Mouse (Mus musculus) gastrocnemius, postnatal 10 days (tissue): ENCODE data around the gene Zfp119b. TPM values are rescaled to one million over a fixed set of nuclear protein-coding genes. Genes with fewer than 3 reads are reported as not detected.

Source experiments
- DNase-seq: peaks from one replicate; pipeline ENCODE4 v3.0.0; 2021; ENCODE audit warnings: mixed read lengths
- long read RNA-seq, 2 experiments: library from polyadenylated mRNA; stranded (forward); transcript quantifications; one replicate each; pipeline ENCODE4 v2.0.0; 2021
- total RNA-seq, 2 experiments: library from RNA; stranded (reverse); gene quantifications; 2 replicates each; pipeline ENCODE4 v1.2.3; 2021

The Zfp119b gene
- total RNA-seq, result 1 to 10 TPM; 3.5 to 4.0 TPM
- long read RNA-seq, experiment 1, partial matches to known transcripts, result 1 of 1 reads
- long read RNA-seq, experiment 1, other reads (novel, unspliced or antisense), result 0 of 1 reads
- long read RNA-seq, experiment 2, transcript Zfp119b-201 (4 exons, 1,889 nt), result major isoform, 5 of 6 reads
- long read RNA-seq, experiment 2, partial matches to known transcripts, result 0 of 6 reads
- long read RNA-seq, experiment 2, other reads (novel, unspliced or antisense), result 1 of 6 reads

DNA sequence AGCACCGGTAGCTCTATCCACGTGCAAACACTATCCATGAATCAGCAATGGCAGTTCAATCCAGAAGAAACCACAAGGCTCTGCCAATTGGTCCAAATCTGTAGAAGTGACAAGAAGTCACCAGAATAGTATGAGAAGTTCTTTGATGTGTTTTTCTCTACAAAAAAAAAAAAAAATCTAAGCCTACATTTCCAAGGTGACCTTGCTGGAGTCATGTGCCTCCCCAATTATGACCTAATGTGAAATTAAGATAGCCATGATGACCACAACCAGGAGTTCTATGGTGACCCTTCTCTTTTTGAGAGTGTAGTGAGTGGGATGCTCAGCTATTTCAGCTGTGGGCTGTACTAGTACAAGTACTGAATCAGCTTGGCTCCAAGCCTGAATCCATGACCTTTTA lies at the start of gene Zfp119b:
Gene Zfp119b (minus strand): TSS at position 101 of the 400 bp plus-strand sequence.
- DNase-seq, result no peak

DNA sequence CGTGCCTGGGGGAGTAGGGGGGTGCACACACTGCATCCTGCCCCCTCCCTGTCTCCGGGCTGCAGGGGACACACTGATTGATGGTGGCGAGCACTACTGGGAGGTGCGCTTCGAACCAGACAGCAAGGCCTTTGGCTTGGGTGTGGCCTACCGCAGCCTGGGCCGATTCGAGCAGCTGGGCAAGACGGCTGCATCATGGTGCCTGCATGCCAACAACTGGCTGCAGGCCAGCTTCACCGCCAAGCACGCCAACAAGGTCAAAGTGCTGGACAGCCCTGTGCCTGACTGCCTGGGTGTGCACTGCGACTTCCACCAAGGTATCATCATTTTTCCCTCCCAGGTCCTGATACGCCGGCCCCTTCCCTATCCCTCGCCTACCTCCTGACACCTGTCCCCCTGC lies 46.7 kb upstream of the Zfp119b start:
- peak; percentile 34 for DNase-seq

DNA sequence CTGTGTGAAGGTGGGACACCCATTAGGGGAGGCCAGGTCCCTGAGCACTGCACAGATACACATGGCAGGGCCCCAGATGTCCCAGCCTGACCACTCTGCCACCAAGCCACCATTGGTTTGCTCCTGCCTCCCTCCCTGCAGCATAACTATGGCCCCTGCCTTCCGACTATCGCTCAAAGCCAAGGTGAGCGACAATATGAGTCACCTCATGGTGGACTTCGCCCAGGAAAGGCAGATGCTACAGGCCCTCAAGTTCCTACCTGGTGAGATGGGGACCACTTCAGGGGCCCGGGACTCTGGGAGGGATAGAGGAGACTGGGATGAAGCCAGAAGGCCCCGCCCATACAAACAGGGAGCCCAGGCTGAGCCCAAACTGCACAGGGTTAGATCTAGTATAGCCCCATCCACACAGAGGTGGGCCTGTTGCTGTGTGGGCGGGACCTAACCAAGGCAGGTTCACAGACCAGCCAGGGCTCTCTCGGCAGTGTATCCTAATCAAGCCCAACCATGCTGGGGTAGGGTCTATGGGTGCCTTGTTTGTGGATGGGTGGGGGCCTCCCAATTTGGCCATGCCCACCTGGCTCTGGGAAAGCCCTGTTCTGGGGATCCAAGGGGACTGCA lies 41.1 kb upstream of the Zfp119b start:
- DNase-seq, result no peak

- no peak for DNase-seq
Measured at GRCm38 (mm10) chr17:55986030-55986961, 37.0 kb upstream of the Zfp119b start, which contains the start of gene Fsd1. TSS of gene Fsd1 (plus strand) at chr17:55986509.

- DNase-seq, result no peak
Measured at GRCm38 (mm10) chr17:55977301-55977700, 28.0 kb upstream of the Zfp119b start.

- DNase-seq, result peak; percentile 82
Measured at GRCm38 (mm10) chr17:55976255-55976862, 27.1 kb upstream of the Zfp119b start.

- DNase-seq, result no peak
Measured at GRCm38 (mm10) chr17:55971453-55971852, 22.2 kb upstream of the Zfp119b start.

GRCm38 (mm10) chr17:55969966-55970891 lies 20.9 kb upstream of the Zfp119b start, which contains the start of gene Shd:
TSS of gene Shd (plus strand) at chr17:55970467.
- DNase-seq, result peak; percentile 40

GRCm38 (mm10) chr17:55969560-55969959 lies 20.3 kb upstream of the Zfp119b start:
- no peak for DNase-seq

GRCm38 (mm10) chr17:55968210-55968609 lies 18.9 kb upstream of the Zfp119b start:
- no peak for DNase-seq

GRCm38 (mm10) chr17:55967186-55967585 lies 17.9 kb upstream of the Zfp119b start:
- DNase-seq, result no peak

GRCm38 (mm10) chr17:55964996-55965395 lies 15.7 kb upstream of the Zfp119b start:
- DNase-seq, result no peak

DNA sequence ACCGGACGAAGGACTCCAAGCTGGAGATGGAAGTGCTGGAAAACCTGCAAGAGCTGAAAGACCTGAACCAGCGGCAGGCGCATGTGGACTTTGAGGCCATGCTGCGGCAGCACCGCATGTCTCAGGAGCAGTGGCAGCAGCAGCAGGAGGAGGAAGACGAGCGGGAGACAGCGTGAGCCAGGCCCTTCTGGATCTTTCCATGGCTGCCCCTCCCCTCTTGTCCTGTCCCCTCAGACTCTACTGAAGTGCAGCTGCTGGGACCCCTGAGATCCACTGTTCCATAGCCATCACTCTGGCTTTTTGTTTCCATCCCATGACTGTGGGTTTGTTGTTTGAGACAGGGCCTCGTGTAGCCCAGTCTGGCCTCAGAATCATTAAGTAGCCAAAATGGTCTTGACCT lies 15.2 kb upstream of the Zfp119b start:
- no peak for DNase-seq

- no peak for DNase-seq
Measured at GRCm38 (mm10) chr17:55963171-55963570, 13.9 kb upstream of the Zfp119b start.

GRCm38 (mm10) chr17:55961631-55962030 lies 12.3 kb upstream of the Zfp119b start:
- no peak for DNase-seq

GRCm38 (mm10) chr17:55960791-55961190 lies 11.5 kb upstream of the Zfp119b start:
- no peak for DNase-seq

DNA sequence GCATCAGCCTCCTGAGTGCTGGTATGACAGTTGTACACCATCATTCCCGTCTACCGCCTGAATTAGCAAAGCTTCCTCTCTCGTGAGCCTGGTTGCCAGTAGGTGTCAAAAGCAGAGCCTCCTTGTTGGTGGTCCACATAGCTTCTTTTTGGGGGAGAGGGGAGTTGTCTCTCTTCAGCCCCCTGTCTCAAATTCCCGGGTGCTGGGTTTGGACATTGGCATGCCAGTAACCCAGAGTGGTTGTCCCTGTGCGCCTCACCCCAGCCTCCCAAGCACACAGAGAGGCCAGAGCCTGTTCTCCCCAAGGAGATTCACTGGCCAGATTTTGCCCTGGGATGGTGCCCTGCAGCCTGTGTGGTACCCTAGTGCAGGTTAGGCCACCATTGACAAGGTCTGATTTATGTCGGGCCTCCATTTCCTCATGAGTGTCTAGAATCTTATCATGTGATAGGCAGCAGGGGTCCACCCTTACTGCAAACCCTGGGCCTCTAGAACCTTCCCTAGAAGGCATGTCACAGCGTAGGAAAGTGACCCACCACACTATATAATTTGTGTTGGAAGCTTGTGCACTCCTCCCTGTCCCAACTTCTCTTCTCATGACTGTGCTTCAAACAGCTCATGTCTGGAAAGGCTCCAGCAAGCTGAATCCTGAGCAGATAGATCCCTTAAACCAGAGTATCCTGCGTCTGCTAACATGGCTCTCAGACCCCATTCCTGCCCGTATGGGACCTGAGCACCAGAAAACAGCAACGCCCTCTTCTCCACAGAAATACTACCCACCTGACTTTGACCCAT lies 10.8 kb upstream of the Zfp119b start:
- no peak for DNase-seq

DNA sequence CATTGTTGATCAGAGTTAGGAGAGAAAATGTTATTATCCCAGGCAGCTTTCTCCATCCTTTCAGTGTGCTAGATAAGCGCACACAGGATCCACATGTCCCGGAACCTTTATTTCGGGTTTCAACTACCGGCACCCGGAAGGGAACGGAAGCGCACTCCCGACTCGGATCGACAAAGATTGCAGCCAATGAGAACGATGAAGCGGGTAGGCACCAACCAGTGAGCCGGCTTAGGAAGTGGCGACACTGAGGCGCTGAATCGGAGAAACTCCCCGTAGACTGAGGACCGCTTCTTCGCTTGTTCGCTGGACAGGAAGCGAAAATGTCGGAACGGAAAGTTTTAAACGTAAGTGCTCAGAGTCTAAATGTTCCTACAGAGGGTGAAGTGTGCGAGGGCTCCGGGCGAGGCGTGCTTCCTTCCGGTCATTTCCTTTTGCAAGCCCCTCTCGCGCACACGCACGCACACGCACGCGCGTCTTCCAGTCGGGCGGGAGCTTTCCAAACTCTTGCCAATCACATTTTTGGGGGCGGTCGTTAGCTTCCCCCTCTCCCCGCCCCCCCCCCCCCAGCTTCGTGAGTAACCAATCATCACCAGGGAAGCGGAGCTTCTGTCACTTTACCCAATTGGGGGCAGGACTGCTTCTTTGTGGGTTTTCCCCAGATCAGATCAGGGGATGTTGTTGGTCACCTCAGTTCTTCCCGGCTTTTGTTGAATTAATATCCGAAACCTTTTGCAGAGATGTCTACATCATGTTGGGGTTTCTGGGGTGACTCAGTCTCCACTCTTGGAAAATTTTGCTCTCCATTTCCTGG lies 9.8 kb upstream of the Zfp119b start, which contains the start of gene Yju2:
Gene Yju2 (plus strand): TSS at position 182 of the 811 bp plus-strand sequence.
- DNase-seq, result peak; percentile 86

DNA sequence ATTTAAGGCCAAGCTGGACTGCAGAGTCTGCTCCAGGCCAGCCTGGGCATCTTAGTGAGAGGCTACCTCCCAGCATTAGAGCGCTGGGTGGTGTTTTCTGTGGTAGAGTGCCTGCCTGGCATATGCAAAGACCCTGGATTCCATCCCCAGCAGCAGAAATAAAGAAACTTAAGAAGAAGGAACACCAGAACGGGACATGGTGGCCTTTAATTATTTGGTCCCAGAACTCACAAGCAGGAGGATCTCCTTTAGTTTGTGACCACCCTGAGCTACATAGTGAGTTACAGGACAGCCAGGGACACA lies 9.2 kb upstream of the Zfp119b start:
- DNase-seq, result no peak
